Mouse (Mus musculus) kidney, adult 2 months (tissue): ENCODE results near the gene Spaca4.

ENCODE experiments used
- CTCF ChIP-seq: fragments of 200-500 bp; conservative IDR thresholded peaks from 2 replicates; pipeline ENCODE4 v1.5.1; 2011; ENCODE audit warnings: low read depth, mild to moderate bottlenecking, control low read depth, low read length, moderate library complexity, mixed read lengths; ENCODE audit not compliant: insufficient read depth, insufficient read length
- POLR2A ChIP-seq: fragments of 200-500 bp; IDR thresholded peaks from one replicate; pipeline ENCODE4 v1.6.1; 2011; ENCODE audit warnings: low read depth, low read length, control low read depth

DNA sequence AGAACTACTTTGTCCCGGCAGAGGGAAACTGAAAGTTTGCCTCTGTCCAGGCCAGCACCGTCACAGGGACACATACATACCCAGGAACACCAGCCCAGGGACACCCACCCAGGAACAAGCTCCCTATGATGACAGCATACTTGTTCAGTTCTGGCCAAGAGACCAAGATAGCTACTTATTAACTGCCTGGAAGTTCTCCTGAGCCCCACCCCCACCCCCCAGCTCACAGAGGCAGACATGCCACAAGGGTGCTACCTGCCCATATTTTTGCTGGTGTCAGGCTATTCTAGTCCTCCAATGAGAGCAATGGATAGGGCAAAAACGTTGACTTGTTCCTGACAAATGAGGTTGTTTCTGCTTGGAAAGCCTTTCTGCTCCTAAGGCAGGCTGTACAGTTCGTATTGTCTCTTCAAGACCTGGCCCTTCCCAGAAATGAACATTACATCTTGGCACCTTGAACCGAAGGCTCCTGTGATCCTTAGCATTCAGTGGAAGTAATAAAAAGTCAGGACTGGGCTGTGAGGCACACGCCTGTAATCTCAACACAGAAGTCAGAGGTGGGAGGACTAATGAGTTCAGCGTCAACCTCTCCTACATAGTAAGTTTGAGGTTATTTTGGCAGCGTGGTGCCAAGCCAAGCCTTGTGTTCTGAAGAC, 44.9 kb upstream of the Spaca4 start:
- TF ChIP-seq CTCF (no peak), POLR2A (no peak)
